Mouse (Mus musculus) c-Kit-negative CD71-positive TER-119-positive erythroid progenitor cells, embryonic 14.5 days (primary cell): ENCODE data around the gene 2810004N23Rik.

Experiments used
- DNase-seq: peaks from one replicate; pipeline ENCODE4 v3.0.0-alpha.2; 2013; ENCODE audit warnings: low read depth, low spot score

2810004N23Rik gene

DNA sequence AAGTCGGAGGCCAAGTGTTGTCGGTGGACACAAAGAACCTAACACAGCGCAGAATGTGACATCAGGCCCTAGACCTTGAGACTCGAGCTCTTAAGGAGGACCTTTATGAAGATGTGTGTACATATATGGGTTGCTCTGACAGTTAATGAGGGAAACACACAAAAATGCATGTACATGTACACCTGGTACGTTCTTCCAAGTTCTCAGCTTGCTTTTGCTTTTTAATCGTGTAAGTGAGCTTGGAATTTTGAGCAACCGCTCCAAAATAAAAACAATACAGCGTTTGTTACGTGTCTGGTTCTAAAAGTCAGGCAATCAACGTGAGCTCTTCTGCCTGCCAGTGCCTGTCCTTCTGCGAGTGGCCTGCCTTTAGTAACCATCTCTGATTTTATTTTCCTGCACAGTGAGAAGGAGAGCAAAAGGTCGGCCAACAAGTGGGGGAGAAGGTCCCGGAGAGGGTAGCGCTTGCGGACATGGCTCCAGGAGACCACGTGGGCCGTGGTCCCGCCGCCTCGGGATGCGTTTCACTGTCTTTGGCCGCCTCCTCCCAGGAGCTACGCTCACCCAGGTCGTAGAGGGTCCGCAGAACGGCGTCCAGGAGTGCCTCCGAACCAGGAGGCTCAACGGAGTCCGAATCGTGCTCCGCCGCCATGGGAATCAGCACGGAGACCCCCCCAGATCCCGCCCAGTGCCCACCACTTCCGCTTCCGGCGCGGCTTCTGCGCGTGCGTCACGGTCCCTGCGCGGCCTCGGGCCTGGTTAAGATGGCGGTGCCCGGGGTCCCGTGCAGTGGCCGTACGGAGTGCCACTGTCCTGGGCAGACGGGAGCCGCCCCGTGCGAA lies at the start of gene 2810004N23Rik, which contains the start of gene Gnpat:
Gene 2810004N23Rik (minus strand): TSS at position 800 of the 842 bp plus-strand sequence.
Gene Gnpat (plus strand): TSS at position 713 of the 842 bp plus-strand sequence.
- DNase-seq: peak; percentile 61

DNA sequence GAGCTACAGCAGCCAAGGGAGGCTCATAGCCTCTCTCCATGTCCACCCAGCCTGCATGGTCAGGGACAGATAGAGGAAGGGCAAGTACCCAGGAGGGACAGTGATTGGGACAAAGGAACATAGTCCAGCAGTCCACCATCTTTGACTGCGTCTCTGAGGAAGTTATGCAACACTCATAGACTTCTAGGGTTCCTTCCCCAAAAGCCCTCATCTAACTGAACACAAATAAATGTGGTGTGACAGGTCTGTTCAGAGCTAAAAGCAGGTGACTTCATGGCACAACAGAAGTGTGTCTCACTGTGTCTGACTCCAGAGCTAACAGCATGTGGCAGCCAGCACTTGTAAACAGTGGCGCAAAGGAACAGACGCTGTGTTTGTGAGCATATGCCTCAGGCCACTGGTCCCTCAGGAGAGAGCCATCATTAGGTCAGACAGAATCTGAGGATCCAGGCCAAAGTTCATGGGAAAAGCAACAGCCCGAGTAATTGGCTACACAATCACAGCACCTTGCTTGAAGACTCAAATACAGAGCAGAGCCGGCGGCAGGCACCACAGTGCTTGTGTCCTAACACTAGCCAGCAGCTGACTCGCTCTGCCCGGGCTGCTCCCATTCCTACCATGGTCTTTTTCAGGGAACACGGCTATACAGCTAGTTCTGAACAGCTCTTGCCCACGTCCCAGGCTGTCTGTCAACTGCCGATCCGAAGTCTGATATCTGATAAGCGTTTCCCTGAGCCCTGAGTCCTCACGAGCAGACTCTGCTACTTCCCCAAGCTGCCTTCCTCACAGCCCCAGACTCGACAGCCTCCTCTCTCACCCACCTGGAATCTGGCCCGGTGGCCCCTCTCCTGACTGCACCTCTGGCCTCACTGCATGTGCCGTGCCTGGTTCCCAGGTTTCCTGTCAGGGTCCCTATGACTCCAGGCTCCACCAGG lies 49.3 kb upstream of the 2810004N23Rik start:
- DNase-seq: no peak

DNA sequence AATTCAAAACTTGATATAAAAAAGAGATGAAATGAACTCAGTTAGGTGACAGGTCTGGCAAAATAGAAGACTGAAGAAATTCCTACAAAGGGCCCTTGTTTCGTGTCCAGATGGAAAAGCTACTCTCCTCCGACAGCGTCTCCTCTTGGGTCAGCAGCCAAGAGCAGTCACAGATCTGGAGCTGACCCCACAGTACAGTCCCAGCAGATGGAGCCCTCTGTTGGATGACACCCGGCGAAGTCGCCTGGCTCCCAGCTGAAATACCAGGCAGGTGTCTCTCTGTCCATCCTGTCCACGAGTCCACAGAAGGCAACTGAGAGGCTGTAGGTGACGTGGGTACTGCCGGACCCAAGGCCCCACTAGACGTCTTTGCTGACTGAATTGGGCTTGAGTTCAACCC lies 47.4 kb upstream of the 2810004N23Rik start:
- no peak for DNase-seq

DNA sequence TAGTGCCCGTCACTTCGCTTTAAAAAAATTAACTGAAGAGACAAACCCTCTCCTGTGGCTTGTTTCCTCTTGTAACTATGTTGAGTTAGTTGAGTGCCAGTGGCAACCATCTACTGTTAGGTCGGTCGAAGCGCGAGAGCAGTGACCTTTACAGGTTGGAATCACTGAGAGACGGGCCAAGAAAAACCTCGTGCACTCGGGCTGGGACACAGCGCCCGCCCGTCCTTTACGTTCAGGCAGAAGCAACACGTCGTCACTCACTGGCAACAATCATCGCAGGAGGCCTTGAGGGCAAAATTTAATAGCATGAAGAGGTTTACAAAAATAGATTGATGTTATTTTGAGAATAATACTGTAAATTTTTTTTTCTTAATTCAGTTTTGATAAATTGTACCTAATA lies 47.0 kb upstream of the 2810004N23Rik start:
- no peak for DNase-seq

DNA sequence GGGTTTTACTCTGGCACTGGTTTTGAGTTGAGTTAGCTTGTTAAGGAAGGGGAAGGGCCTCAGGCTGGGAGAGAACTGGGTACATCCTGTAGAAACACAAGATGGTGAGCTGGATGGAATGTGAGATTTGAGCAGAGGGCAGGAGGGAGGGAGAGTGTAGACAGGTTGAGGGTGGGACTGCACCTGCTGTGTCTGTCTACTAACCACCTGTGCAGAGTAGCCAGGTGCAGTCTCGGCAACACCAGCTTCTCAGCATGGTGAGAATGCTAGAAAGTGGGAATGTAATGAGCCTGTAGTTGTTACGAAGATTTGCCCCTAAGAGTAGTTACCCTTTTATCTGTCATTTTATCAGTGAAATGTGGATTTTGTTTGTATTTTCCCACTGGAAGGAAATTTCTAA lies 42.6 kb upstream of the 2810004N23Rik start:
- no peak for DNase-seq

DNA sequence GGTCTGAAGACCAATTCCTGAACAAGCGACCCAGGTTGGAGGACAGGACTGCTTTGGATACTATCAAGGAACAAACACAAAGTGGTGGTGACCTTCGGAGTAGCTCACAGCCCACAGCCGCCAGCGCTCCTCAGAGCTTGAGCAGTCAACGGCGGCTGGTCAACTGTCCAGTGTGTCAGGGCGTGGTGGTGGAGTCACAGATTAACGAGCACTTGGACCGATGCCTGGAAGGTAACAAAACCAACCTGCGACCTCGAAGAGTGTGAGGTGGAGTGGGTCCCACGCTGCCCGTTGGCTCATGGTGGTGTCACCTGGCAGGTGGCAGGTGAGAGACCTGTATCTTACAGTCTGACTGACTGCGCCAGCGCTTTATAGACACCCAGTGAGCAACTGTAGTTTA lies 40.3 kb upstream of the 2810004N23Rik start:
- no peak for DNase-seq

DNA sequence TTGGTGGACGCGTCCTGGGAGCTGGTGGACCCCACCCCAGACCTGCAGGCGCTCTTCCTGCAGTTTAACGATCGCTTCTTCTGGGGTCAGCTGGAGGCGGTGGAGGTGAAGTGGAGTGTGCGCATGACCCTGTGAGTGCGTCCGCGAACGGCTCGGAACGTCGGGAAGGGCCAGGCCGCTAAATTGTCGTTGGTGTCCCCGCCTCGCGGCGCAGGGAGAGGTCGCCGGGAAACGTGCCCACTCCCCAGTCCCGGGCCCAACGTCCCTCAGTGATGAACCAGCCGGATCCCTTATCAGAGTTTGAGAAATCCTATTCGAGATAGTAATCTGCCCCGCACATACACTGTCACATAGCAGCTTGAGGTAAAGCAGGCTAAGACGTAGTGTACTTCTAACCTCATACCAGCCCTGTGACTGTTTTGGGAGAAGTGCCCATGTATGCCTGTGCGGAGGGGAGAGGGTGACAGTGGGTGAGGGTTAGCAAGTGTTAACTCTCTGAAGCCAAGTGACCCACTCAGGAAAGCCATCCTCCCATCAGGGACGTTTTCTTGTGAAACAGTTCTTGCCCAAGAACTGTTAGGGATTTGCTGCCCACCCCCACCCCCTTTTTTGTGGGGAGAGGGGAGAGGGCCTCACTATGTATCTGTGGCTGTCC lies 35.5 kb upstream of the 2810004N23Rik start:
- DNase-seq: peak; percentile 5

DNA sequence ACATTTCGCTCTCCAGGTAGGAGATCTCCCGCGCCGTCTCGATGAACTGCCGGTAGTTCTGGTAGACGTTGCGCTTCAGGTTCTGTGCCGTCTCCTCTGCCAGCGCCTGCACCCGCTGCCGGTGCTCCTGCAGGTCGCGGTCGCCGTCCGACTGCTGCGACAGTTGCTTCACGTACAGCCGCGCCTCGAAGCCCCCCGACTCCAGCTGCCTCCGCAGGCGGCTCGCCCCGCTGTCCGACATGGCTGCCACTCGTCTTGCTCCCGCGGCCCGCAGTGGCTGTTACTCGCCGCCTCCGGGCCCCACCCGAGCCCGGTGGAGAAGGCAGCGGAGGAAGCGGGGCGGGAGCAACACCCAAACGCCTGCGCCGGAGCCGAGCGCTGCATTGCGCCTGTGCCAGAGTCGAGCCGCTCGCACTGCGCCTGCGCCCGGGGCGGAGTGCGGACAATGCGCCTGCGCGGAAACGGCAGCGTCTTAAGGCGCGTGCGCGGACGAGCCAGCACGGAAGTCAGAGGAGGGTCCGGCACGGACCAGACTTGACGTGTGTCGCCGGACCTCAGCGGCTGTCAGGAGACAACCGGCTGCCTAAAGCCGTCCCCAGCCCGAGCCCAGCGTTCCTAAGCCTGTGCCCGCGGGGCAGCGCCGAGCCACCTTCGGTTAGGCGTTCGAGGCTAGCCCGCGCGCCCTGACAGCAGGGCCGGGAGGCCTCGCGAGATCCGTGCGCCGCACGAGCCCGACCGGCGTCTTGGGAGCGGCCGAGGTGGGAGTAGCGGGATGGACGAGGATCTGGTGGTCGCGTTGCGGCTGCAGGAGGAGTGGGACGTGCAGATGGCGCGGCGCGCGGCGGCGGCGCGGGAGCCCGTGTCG lies 34.7 kb upstream of the 2810004N23Rik start, which contains the start of the genes Exoc8 and Sprtn:
Gene Exoc8 (minus strand): TSS at position 320 of the 865 bp plus-strand sequence.
Gene Sprtn (plus strand): TSS at position 501 of the 865 bp plus-strand sequence.
- DNase-seq: peak; percentile 92

DNA sequence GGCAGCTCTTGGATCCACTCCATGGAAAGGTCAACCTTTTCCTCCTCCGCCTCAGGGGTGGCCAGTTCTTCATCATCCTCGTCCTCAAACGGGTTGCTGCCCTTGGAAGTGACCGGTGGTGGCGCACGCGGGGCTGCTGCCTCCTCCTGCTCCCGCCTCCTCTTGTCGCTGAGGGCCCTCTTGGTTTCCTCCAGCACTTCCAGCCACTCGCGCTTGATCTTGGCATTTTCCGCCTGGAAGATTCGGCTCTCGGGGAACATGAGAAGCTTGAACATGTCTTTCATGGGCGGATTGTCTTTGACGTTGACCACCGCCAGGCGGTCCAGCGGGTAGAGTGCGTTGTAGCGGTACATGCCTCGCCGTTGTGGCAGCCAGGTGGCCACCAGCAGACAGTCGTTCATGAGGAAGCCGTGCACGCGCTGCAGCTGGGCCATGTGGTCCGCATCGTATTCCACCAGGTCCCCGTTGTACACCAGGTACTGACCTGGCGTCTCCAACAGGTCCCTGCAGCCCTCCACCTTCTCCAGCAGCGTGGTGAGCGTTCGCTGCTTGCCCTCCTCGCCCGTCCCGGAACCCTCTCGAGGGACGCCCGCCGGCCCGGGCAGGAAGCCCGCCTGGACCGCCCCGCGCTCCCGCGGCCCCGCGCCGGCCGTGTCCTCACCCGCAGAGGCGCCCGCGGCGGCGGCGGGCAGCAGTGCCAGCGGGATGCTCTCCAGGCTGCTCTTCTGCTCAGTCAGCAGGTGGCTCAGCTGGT lies 33.9 kb upstream of the 2810004N23Rik start:
- peak; percentile 46 for DNase-seq

DNA sequence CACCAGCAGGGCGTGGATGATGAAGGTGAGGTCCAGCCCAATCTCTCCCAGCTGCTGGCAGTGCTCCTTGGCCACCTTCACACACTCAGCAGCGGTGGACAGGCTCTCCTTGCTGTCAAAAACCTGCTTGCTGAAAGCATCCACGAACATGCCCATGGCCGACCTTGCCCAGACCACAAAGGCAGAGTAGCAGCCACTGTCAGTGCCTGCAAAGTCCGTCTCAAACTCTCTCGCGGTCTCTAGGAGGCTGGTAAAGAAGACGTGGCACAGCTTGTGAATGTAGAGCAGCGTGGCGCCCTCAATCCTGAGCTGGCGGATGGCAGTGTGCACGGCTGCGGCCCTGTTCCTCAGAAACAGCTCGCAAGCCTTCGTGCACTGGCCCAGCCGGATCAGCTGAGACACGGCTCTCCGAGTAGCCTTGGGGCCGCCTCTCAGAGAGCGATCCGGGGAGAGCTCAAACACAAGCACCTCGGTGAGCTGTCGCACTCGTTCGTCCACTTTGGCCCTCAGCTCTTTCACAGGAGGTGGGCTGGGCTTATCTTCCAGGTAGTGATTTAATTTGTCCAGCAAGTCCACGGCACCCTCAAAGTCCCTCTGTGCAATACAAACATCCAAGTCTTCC lies 33.2 kb upstream of the 2810004N23Rik start:
- DNase-seq: peak; percentile 5

DNA sequence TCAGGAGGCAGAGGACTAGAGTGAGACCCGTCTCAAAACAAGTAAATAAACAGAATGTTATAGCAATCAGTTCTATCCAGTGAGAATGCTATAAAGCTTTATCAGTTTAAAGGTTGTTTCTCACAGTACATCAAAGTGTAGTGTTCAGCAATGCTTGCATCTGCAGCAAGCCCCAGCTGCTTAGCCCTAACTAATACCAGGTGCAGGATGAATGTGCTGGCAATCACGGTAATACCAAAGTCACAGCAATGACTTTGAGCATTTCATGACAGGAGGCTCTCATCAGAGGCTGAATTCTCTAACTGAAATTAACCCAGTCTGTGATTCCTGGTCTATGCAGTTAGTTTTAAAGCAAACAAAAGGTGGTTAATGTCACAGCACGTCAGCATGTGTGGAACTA lies 29.7 kb upstream of the 2810004N23Rik start:
- DNase-seq: no peak

DNA sequence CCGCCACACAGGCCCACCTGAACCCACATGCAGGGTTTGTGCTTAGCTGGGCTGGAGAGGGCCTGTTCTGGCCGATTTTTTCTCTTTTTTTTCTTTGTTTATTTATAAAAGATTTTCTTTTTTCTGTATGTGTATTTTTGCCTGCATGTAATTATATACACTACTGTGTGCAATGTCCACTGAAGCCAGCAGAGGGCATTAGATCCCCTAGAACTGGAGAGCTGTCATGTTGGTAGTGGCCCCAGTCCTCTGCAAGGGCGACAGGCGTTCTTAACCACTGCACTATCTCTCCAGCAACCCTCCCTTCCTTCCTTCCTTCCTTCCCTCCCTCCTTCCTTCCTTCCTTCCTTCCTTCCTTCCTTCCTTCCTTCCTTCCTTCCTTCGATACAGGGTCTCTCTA lies 25.5 kb upstream of the 2810004N23Rik start:
- DNase-seq: no peak

DNA sequence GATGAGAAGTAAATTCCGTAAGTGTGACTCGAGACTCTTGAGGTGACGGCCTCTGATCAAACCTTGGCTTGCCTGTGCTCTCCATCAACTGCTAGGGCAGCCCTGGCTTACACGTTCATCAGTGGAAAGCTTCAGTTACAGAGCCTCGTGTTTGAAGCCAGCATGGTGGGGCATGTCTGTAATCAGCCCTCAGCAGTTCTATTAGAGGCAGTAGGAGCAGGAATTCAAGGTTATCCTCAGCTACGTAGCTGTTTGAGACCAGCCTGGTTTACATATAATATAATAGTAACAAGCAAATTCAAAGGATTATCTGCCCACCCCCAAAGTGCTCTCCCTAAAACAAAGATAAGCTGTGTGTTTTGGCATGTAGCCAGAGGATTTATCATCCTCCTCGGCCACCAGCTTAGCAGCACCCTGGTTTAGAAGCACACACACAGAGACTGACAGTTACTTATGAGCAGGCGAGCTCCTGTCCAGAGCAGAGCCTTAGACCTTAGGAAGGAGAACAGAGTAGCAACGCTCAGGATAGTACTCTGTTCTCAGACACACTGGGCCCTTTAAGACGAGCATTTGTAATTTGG lies 16.1 kb upstream of the 2810004N23Rik start:
- DNase-seq: no peak

DNA sequence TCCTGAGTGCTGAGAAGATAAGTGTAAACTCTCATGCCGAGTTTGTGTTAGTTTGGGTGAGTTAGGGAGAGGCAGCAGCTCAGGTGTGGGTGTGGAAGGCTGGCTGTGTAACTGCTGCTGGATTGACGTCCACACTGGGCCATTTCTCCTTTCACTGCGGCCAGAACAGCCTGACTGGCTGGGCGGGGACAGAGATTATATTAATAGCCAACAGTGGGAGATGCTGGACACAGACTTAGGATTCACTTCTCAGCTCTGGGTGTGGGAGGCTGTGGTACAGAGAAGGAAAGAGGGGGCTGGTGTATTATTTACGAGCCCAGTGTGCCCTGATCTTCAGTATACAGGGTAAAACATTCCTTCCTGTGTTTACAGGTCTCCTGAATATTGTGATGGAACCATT lies 15.2 kb upstream of the 2810004N23Rik start:
- DNase-seq: no peak

DNA sequence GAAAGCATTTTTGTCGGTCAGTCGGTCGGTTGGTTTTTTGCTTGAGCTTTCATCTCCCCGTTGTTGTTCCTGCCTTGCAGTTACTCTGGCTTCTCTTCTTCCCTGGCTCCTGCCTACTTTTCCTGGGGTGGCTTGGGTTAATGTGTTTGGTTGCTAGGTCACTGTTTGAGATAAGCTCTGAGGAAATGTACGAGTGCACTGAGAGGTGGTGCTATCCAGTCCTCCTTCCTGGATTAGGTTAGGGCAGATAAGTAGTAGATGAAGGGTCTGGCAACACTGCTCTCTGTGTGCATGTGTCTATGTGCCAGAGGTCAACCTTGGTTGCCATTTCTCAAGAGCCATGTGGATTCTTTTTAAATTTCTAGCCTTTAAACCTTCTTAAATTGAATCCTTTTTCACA lies 9.8 kb upstream of the 2810004N23Rik start:
- no peak for DNase-seq

DNA sequence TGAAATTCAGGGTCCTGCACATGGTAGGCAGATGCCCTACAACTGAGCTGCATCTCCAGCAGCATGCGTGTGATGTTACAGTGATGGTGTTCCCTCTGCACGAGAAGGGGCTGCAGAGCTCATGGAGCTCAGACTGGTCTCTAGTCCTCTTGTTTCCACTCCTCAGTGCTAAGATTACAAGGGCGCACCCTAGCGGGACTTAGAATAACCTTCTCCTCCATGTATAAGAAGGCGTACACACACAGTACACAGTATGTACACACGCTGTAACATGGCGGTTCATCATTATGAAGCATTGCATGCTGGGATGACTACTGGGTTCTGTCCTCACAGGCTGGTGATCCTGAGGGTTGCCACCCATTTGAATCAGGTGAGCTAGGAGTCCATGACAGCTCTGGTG lies 9.2 kb upstream of the 2810004N23Rik start:
- DNase-seq: no peak

DNA sequence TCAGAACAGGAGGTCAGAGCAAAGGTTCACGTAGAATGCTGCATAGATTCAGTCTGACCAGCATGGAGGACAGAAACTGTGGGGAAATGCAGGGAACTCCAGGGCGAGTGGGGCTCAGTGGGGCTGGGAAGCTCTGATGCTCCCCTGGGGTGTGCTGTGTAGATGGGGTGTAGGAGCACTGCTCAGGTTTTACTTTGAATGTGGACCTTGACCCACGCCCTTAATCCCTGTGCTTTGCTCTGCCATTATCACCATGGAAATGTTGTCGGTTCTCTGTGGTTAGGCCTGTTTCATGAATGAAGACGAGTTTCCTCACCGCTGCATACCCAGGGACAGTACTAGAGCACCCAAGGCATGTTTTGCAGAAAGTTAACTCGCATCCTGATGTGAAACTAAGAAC lies 8.6 kb upstream of the 2810004N23Rik start:
- DNase-seq: no peak

DNA sequence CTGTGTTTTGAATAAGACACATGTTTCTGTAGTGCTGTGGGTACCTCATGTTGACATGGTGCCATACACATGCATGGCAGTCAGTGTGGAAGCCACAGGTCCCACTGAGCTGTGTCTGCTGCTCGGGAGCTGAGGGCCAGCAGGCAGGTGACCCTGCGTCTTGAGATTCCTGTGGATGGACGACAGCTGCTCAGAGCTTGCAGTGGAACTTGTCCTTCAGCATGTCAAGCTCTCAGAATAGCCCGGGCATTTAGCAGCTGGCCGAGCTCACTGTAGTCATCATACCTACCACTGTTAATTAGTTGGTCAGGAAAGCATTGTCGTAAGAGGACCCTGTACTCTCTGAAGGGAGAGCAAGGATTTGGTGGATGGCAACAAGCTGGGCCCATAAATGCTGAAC lies 6.8 kb upstream of the 2810004N23Rik start:
- DNase-seq: no peak

DNA sequence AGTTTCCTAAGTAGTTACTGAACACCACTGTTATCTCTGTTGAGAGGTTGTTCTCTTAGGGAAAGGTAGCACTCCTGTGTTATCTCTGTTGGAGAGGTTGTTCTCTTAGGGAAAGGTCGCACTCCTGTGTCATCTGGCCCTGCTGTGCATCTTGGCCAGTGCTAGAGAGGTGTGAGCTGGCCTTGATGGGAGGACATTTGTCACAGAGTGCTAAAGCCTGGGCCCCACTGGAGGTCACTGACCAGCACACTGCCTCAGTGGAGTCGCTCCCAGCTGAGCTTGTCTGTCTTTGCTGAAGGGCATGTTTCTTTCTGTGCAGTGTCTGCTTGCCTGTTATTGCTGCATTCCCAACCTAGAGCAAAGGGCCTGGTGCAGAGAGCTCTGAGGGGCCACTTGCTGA lies 4.2 kb upstream of the 2810004N23Rik start:
- no peak for DNase-seq
